Mouse (Mus musculus): Measurements from ENCODE around the gene Lif. TPM values are rescaled to one million over a fixed set of nuclear protein-coding genes. Genes with fewer than 3 reads are reported as not detected.

The Lif gene
- polyA plus RNA-seq, 1 experiment from 2014 or later: 0.30 TPM

DNA sequence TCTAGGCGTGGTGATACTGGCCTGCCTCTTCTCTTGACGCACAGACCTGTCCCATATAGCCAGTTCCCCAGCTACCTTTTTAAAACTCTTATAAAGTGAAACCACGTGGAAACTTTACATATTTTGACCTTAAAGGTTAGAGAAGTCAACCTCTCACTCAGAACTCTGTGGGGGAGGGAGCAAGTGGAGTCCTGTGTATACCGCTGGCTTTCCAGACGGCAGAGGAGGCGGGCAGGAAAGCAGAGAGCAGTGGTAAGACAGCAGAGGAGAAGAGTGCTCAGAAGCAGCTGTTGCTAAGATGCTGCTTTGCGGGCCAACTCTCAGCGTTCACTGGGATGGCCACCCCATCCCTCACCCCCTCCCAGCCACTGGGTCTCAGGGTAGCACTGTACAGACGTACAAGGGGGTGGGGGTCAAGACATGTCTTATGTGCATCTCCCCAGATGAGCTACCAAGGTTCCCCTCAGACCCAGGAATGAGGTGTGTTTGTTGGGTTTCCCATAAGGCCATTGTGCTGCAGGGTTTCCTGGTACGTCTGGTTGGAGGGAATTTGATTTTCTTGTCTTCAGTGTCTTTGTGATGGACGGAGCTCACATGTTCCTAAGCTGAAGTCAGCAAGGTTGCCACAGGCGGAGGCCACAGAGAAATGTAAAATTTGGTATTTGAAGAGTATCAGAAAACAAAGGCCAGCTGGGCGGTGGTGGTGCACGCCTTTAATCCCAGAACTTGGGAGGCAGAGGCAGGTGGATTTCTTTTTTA lies 10.0 kb upstream of the Lif start:
- no peaks in the 10 kb centered on the region for H3K9me3 ChIP-seq (ENCODE audit: control insufficient read depth, low read depth, low read length)
- no peaks in the 10 kb centered on the region for H3K4me1 ChIP-seq (ENCODE audit: control insufficient read depth, insufficient read depth, low read length)
- H3K4me2 ChIP-seq (replicated peaks; ENCODE audit: low read depth, low read length): no peak overlapping the region
- 76% methylated on average over 14 of the region's 14 CpGs for WGBS
- no peak overlapping the region for H3K9ac ChIP-seq (replicated peaks; ENCODE audit: low read depth, low read length)
- no peaks in the 10 kb centered on the region for H3K36me3 ChIP-seq (ENCODE audit: control insufficient read depth, insufficient read depth, low read length)
- H3K27me3 ChIP-seq (ENCODE audit: control insufficient read depth, insufficient read depth, low read length): no peaks in the 10 kb centered on the region
- ATAC-seq (ENCODE audit: insufficient number of reproducible peaks, insufficient read depth, low FRiP score, low read depth): no peak
- no peak overlapping the region for H3K4me3 ChIP-seq (ENCODE audit: low read depth, low read length)
- no peak overlapping the region for H3K27ac ChIP-seq (ENCODE audit: low read length)

DNA sequence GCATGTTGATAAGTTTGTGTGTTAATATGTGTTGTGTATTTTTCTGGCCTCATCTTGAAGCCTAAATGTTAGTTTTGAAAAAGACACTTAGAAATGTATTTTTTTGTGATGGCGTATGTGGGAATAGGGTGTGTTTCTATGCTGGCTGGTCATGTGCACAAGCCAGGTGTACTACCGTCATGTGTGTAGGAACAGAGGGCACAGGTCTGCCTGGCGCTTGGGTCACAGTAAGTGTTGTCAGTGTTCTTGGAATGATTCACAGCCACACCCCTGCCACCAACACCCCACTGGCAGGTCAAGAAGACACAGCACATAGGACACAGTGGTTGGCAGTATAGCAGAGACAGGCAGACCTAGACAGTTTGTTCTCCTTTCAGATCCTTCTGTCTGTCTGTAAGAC lies 8.2 kb upstream of the Lif start:
- no peaks in the 10 kb centered on the region for H3K4me1 ChIP-seq (ENCODE audit: control insufficient read depth, insufficient read depth, low read length)
- no peak overlapping the region for H3K4me2 ChIP-seq (replicated peaks; ENCODE audit: low read depth, low read length)
- no peak overlapping the region for H3K27ac ChIP-seq (ENCODE audit: low read length)
- ATAC-seq (ENCODE audit: insufficient number of reproducible peaks, insufficient read depth, low FRiP score, low read depth): no peak
- WGBS: 97% methylated on average over 3 of the region's 3 CpGs
- H3K36me3 ChIP-seq (ENCODE audit: control insufficient read depth, insufficient read depth, low read length): no peaks in the 10 kb centered on the region
- H3K27me3 ChIP-seq (ENCODE audit: control insufficient read depth, insufficient read depth, low read length): no peaks in the 10 kb centered on the region
- H3K9me3 ChIP-seq (ENCODE audit: control insufficient read depth, low read depth, low read length): no peaks in the 10 kb centered on the region
- no peak overlapping the region for H3K4me3 ChIP-seq (ENCODE audit: low read depth, low read length)
- H3K9ac ChIP-seq (replicated peaks; ENCODE audit: low read depth, low read length): no peak overlapping the region

DNA sequence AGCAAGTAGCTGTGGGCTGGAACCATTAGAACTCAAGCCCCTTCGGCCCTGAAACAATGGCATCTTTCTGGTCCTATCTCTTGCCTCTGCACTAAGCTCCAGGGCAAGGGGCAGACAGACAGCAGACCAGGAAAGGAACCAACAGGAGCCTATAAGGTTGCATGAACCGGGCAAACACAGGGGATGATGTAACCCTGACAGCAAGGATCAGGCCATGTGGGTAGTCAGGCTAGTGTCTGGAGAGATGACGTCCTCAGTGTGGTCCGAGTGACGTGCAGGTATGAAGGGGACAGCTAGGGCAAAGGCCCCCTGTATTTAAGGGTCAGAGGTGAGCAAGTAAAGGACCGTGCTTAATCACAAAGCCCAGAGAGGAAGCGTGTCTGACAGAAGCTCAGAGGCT lies 7.1 kb upstream of the Lif start:
- no peak overlapping the region for H3K4me3 ChIP-seq (ENCODE audit: low read depth, low read length)
- WGBS: 73% methylated on average over 7 of the region's 7 CpGs
- H3K4me2 ChIP-seq (replicated peaks; ENCODE audit: low read depth, low read length): no peak overlapping the region
- ATAC-seq (ENCODE audit: insufficient number of reproducible peaks, insufficient read depth, low FRiP score, low read depth): no peak
- no peaks in the 10 kb centered on the region for H3K27me3 ChIP-seq (ENCODE audit: control insufficient read depth, insufficient read depth, low read length)
- no peak overlapping the region for H3K27ac ChIP-seq (ENCODE audit: low read length)
- H3K36me3 ChIP-seq (ENCODE audit: control insufficient read depth, insufficient read depth, low read length): no peaks in the 10 kb centered on the region
- H3K9me3 ChIP-seq (ENCODE audit: control insufficient read depth, low read depth, low read length): no peaks in the 10 kb centered on the region
- no peak overlapping the region for H3K9ac ChIP-seq (replicated peaks; ENCODE audit: low read depth, low read length)
- H3K4me1 ChIP-seq (ENCODE audit: control insufficient read depth, insufficient read depth, low read length): no peaks in the 10 kb centered on the region

DNA sequence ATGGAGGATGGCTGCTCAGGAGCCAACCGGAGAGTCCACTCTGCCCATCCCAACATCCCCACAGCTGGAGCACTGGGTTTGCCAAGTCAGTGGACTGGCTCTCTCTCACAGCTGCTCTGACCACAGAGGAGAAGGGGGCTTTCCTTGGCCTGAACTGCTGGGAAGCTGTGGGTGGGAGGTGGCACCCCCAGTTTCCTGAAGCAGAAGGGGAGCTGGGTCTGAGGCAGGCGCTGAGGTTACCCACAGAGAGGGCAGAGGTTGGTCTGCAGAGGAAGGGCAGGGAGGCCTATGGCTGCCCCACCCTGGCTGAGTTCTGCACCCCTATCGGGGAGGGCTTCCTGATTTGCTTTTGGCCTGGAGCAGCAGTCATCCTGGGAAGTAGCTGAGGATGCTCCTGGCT lies 6.0 kb upstream of the Lif start:
- 79% methylated on average over 3 of the region's 3 CpGs for WGBS
- Histone ChIP-seq H3K27me3 (ENCODE audit: control insufficient read depth, insufficient read depth, low read length) (no peaks in the 10 kb centered on the region), H3K27ac (ENCODE audit: low read length) (no peak overlapping the region)

DNA sequence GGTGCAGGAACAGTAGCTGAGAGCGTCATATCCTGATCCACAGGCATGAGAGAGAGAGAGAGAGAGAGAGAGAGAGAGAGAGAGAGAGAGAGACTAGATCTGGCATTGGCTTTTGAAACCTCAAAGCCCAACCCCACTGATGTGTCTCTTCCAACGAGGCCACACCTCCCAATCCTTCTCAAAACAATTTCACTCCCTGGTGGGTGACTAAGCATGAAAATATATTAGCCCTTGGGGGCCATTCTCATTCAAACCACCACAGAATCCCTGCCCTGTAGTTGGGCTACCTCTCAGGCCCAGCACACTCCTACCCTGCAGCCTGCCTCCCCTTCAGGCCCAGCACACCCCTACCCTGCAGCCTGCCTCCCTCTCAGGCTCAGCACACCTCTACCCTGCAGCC lies 4.5 kb upstream of the Lif start:
- no peaks in the 10 kb centered on the region for H3K9me3 ChIP-seq (ENCODE audit: control insufficient read depth, low read depth, low read length)
- H3K4me1 ChIP-seq (ENCODE audit: control insufficient read depth, insufficient read depth, low read length): no peaks in the 10 kb centered on the region
- 70% methylated on average over 2 of the region's 2 CpGs for WGBS
- H3K9ac ChIP-seq (replicated peaks; ENCODE audit: low read depth, low read length): no peak overlapping the region
- no peak overlapping the region for H3K27ac ChIP-seq (ENCODE audit: low read length)
- no peak overlapping the region for H3K4me2 ChIP-seq (replicated peaks; ENCODE audit: low read depth, low read length)
- H3K36me3 ChIP-seq (ENCODE audit: control insufficient read depth, insufficient read depth, low read length): no peaks in the 10 kb centered on the region
- no peak overlapping the region for H3K4me3 ChIP-seq (ENCODE audit: low read depth, low read length)
- ATAC-seq (ENCODE audit: insufficient number of reproducible peaks, insufficient read depth, low FRiP score, low read depth): no peak
- H3K27me3 ChIP-seq (ENCODE audit: control insufficient read depth, insufficient read depth, low read length): no peaks in the 10 kb centered on the region

More for the DNA sequence above, 6.0 kb upstream of the Lif start:
- H3K4me1 ChIP-seq (ENCODE audit: control insufficient read depth, insufficient read depth, low read length): no peaks in the 10 kb centered on the region
- H3K9ac ChIP-seq (replicated peaks; ENCODE audit: low read depth, low read length): no peak overlapping the region
- H3K9me3 ChIP-seq (ENCODE audit: control insufficient read depth, low read depth, low read length): no peaks in the 10 kb centered on the region
- no peaks in the 10 kb centered on the region for H3K36me3 ChIP-seq (ENCODE audit: control insufficient read depth, insufficient read depth, low read length)
- no peak overlapping the region for H3K4me2 ChIP-seq (replicated peaks; ENCODE audit: low read depth, low read length)
- ATAC-seq (ENCODE audit: insufficient number of reproducible peaks, insufficient read depth, low FRiP score, low read depth): no peak
- H3K4me3 ChIP-seq (ENCODE audit: low read depth, low read length): no peak overlapping the region

DNA sequence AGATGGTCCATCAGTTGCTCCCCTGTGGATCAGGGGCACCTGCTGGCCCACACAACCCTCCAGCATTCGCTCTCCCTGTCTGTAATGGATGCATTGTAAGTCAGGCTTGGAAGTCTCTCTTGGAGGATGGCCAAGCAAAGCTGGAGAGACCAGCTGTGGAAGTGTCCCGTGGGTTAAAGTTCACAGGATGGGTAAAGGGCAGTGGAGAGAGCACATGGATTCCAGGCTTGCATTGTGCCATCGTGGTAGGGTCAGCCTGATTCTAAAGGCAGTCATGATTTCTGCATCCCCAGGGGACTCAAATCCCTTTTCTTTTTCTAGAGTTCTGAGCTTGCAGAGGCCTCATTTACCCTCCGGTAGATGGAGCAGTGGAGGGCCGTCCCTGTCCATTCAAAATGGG lies 399 bp downstream of the Lif start:
- Histone ChIP-seq H3K4me1 (ENCODE audit: control insufficient read depth, insufficient read depth, low read length) (peaks cover 25% of the 10 kb centered on the region), H3K36me3 (ENCODE audit: control insufficient read depth, insufficient read depth, low read length) (no peaks in the 10 kb centered on the region), H3K4me3 (ENCODE audit: low read depth, low read length) (no peak overlapping the region), H3K27ac (ENCODE audit: low read length) (no peak overlapping the region), H3K9ac (replicated peaks; ENCODE audit: low read depth, low read length) (no peak overlapping the region), H3K4me2 (replicated peaks; ENCODE audit: low read depth, low read length) (no peak overlapping the region), H3K9me3 (ENCODE audit: control insufficient read depth, low read depth, low read length) (no peaks in the 10 kb centered on the region), H3K27me3 (ENCODE audit: control insufficient read depth, insufficient read depth, low read length) (no peaks in the 10 kb centered on the region)
- WGBS: 61% methylated on average over 5 of the region's 5 CpGs
- no peak for ATAC-seq (ENCODE audit: insufficient number of reproducible peaks, insufficient read depth, low FRiP score, low read depth)

DNA sequence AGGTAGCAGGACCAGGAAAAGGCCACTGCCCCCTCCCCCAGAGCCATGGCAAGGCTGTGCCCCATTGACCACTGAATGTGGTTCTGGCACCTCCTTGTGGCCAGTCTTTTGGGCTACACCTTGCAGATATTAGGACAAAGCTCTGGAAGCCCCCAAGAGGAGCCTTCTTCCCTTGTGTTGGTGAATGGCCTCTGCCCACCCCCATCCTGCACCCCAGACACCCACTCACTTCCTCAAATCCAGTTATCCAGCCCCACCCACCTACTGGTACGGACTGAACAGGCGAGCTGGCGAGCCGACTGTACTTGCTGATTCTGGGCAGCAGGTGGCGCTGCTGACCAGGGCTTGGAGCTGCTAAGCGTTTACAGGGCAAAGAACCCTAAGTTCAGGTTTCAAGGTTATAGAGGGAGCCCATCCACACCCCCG lies 1.3 kb downstream of the Lif start:
- under 1% methylated on average over 7 of the region's 7 CpGs for WGBS
- no peak overlapping the region for H3K27ac ChIP-seq (ENCODE audit: low read length)
- no peaks in the 10 kb centered on the region for H3K36me3 ChIP-seq (ENCODE audit: control insufficient read depth, insufficient read depth, low read length)
- H3K27me3 ChIP-seq (ENCODE audit: control insufficient read depth, insufficient read depth, low read length): no peaks in the 10 kb centered on the region
- peak overlapping the region; percentile 27; the same call in 1 of the 2 replicates for H3K4me2 ChIP-seq (replicated peaks; ENCODE audit: low read depth, low read length)
- H3K9me3 ChIP-seq (ENCODE audit: control insufficient read depth, low read depth, low read length): no peaks in the 10 kb centered on the region
- H3K9ac ChIP-seq (replicated peaks; ENCODE audit: low read depth, low read length): no peak overlapping the region
- no peak overlapping the region for H3K4me3 ChIP-seq (ENCODE audit: low read depth, low read length)
- peaks cover 29% of the 10 kb centered on the region for H3K4me1 ChIP-seq (ENCODE audit: control insufficient read depth, insufficient read depth, low read length)
- ATAC-seq (ENCODE audit: insufficient number of reproducible peaks, insufficient read depth, low FRiP score, low read depth): peak; percentile 34; the same call in 1 of the 2 replicates

DNA sequence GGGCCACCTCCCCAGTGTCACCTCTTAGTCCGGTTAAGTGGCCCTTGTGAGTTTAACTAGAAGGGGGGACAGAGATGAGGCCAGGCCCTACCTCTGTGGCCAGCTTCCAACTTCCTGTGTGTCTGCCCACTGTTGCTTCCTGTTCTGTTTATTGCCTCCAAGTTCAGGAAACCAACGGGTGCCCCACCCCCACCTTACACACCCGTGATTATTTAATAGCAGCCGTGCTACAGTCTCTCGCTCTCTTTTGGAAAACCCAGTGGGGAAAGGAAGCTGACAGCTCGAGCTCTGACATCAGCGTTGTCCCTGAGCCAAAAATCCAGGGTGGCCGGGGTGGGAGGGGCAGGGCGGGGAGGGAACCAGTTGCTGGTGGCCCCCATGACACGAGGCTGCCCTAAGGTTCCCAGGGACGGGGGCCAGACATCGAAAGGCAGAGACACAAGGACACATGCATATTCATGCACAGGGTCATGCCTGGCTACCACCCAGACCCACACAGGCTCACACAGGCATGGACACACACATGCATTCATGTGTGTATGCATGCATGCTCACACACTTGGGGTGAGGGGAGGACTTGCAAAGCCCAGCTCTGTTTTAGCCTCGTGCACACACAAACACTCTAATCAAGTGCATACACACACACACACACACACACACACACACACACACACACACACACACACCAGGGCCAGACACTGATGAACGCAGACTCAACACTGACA lies 3.3 kb downstream of the Lif start:
- Histone ChIP-seq H3K27me3 (ENCODE audit: control insufficient read depth, insufficient read depth, low read length) (no peaks in the 10 kb centered on the region), H3K4me1 (ENCODE audit: control insufficient read depth, insufficient read depth, low read length) (peaks cover 37% of the 10 kb centered on the region), H3K9me3 (ENCODE audit: control insufficient read depth, low read depth, low read length) (no peaks in the 10 kb centered on the region), H3K4me2 (replicated peaks; ENCODE audit: low read depth, low read length) (no peak overlapping the region; the same call in 1 of the 2 replicates), H3K36me3 (ENCODE audit: control insufficient read depth, insufficient read depth, low read length) (no peaks in the 10 kb centered on the region), H3K9ac (replicated peaks; ENCODE audit: low read depth, low read length) (no peak overlapping the region), H3K4me3 (ENCODE audit: low read depth, low read length) (no peak overlapping the region), H3K27ac (ENCODE audit: low read length) (no peak overlapping the region)
- WGBS: 42% methylated on average over 14 of the region's 14 CpGs
- ATAC-seq (ENCODE audit: insufficient number of reproducible peaks, insufficient read depth, low FRiP score, low read depth): no peak
